Mouse (Mus musculus) liver, postnatal 0 days (tissue): ENCODE measurements around the gene Cipc. TPM values are rescaled to one million over a fixed set of nuclear protein-coding genes. Genes with fewer than 3 reads are reported as not detected.

ENCODE experiments used
- ATAC-seq: fragments of 200-750 bp; cut with Nextera tagmentation; 2 replicates; pipeline ENCODE4 v1.8.0; 2017; ENCODE audit warnings: mild to moderate bottlenecking, moderate library complexity
- DNase-seq: peaks from one replicate; pipeline ENCODE4 v3.0.0-alpha.2; 2016
- H3K27ac ChIP-seq: fragments of 300-500 bp; sonication (generic); 2 replicates; pipeline ENCODE4 v1.5.1; 2014; ENCODE audit warnings: antibody characterized with exemption, moderate library complexity, mild to moderate bottlenecking, low read depth
- H3K27me3 ChIP-seq: fragments of 300-500 bp; sonication (generic); 2 replicates; pipeline ENCODE4 v1.6.1; 2014; ENCODE audit warnings: low read length, control low read depth, mixed read lengths; ENCODE audit not compliant: insufficient read depth
- H3K36me3 ChIP-seq: fragments of 300-500 bp; sonication (generic); replicated peaks from 2 replicates; pipeline ENCODE4 v1.6.1; 2014; ENCODE audit warnings: mild to moderate bottlenecking, control low read depth, low read length, moderate library complexity, mixed read lengths; ENCODE audit not compliant: insufficient read depth
- H3K4me1 ChIP-seq: fragments of 300-500 bp; sonication (generic); 2 replicates; pipeline ENCODE4 v1.6.1; 2014; ENCODE audit warnings: antibody characterized with exemption, mild to moderate bottlenecking, control low read depth; ENCODE audit not compliant: insufficient read depth
- H3K4me2 ChIP-seq: fragments of 300-500 bp; sonication (generic); 2 replicates; pipeline ENCODE4 v1.6.1; 2014; ENCODE audit warnings: low read depth, mild to moderate bottlenecking, low read length, moderate library complexity, mixed read lengths
- H3K4me3 ChIP-seq: fragments of 300-500 bp; sonication (generic); 2 replicates; pipeline ENCODE4 v1.5.1; 2014; ENCODE audit warnings: low read depth, low read length
- H3K9ac ChIP-seq: fragments of 300-500 bp; sonication (generic); replicated peaks from 2 replicates; pipeline ENCODE4 v1.6.1; 2014; ENCODE audit warnings: mild to moderate bottlenecking, moderate library complexity
- H3K9me3 ChIP-seq: fragments of 300-500 bp; sonication (generic); 2 replicates; pipeline ENCODE4 v1.6.1; 2016; ENCODE audit warnings: mild to moderate bottlenecking, control low read depth, low read length, mixed read lengths
- CTCF ChIP-seq: sonication (generic); IDR thresholded peaks from 2 replicates; pipeline ENCODE4 v1.5.1; 2016; ENCODE audit warnings: antibody characterized with exemption, low read depth
- EP300 ChIP-seq: IDR thresholded peaks from 2 replicates; pipeline ENCODE4 v1.6.1; 2016; ENCODE audit warnings: antibody characterized with exemption, low read depth, mild to moderate bottlenecking
- WGBS: fragments of 180-500 bp; shearing (Covaris S2); extraction: QIAGEN DNeasy Blood & Tissue Kit; methylation state at CpG from one replicate; pipeline ENCODE4 v1.1.7; 2014; ENCODE audit not compliant: insufficient replicate concordance; 5-methylcytosine and 5-hydroxymethylcytosine counted together
- polyA plus RNA-seq: library from polyadenylated mRNA; unstranded; fragments of >200 nt; fragmentation: Nextera tagmentation; extraction: Ambion mirVana; gene quantifications from 2 replicates; pipeline ENCODE4 v1.2.1, GENCODE M21; 2015

Cipc gene
- polyA plus RNA-seq, 1 experiment from 2014 or later, result 4.7 TPM

- H3K9me3 ChIP-seq, result no peaks in the 10 kb centered on the region
- H3K27me3 ChIP-seq, result 0 out of 2 replicates have a peak, but pooled peaks cover 2% of the 10 kb centered on the region
- no peak overlapping the region for H3K4me2 ChIP-seq
- DNase-seq, result no peak
- no peaks in the 10 kb centered on the region for H3K36me3 ChIP-seq
- H3K27ac ChIP-seq, result no peak overlapping the region
- no peak overlapping the region for H3K9ac ChIP-seq
- WGBS, result 66% methylated on average over 7 of the region's 7 CpGs
- H3K4me3 ChIP-seq, result no peak overlapping the region
- no peak for ATAC-seq
- TF ChIP-seq CTCF, result no peak
- H3K4me1 ChIP-seq, result peaks cover 30% of the 10 kb centered on the region
Observed at GRCm38 (mm10) chr12:86915617-86916016, 31.2 kb upstream of the Cipc start.

DNA sequence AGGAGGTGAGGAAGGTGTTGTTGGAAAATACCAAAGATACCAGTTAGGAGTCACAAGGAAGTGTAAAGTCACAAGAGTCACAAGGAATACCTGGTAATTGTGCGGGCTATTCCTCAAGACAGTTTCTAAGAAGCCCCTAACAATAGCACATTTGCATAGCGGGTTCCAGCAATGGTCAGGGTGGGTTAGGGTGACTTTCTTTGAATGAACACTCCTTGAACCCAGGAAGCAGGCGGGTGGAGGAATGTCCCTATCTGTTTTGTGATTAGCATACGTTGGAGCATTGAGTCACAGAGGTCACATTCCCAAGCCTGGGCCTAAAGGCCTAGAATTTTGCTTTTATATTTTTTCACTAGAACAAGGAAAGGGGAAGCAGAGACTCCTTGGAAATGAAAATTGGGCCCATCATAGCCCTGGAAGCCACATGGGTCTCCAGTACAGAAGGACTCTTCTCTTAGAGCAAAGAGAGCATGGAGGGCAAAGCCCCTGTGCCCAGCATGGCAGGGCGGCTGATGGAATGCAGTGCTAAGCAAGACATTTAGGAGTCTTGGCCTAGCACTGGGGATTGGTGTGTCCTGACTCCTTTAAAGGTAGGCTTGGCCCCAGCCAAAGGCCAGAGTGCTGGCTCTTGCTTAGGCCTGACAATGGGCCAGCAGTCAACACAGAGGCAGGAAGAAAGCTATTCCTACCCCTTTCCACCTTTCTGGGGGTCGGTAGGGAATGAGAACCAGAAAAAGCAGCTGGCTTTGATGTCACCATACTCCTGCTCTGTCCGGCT is 29.9 kb upstream of the Cipc start:
- no peak for TF ChIP-seq EP300
- no peak for TF ChIP-seq CTCF
- Histone ChIP-seq H3K4me2 (no peak overlapping the region), H3K4me1 (peaks cover 30% of the 10 kb centered on the region), H3K27ac (no peak overlapping the region), H3K9ac (no peak overlapping the region), H3K9me3 (no peaks in the 10 kb centered on the region), H3K4me3 (no peak overlapping the region), H3K27me3 (0 out of 2 replicates have a peak, but pooled peaks cover 2% of the 10 kb centered on the region), H3K36me3 (no peaks in the 10 kb centered on the region)
- DNase-seq (no peak), ATAC-seq (no peak)
- 72% methylated on average over 7 of the region's 7 CpGs for WGBS

DNA sequence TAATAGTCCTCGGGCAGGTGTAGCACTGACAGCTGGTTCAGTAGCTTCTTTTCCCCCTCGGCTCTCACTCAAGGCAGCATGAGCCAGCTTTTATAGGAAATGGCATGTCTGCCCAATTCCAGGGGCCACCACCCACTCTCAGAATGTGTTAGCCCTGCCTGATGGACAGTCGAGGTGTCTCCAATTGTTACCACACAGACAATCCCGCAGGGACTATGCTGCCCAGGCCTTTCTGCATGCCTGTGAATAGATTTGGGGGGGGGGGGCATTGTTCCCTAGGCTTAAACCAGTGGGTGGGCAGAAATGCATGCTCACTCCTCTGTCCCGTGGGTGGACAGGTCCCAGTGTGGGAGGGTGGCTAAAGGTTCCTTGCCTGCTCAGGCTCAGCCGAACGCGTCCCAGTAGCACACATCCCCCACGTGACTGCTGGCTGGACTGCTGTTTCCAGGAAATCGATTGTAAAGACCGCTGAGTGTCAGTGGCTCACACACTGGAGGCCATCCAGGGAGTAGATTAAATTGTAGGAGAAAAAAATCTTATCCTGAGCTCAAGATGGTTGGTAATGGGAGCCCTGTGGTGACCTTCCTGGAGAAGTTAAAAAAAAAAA is 28.4 kb upstream of the Cipc start:
- Histone ChIP-seq H3K27ac (peak overlapping the region; percentile 80), H3K9ac (no peak overlapping the region), H3K27me3 (no peaks in the 10 kb centered on the region), H3K9me3 (no peaks in the 10 kb centered on the region), H3K4me2 (0 out of 2 replicates have a peak overlapping the region, but pooled peaks have one; percentile 22), H3K4me3 (no peak overlapping the region), H3K36me3 (no peaks in the 10 kb centered on the region), H3K4me1 (peaks cover 24% of the 10 kb centered on the region)
- TF ChIP-seq CTCF, result no peak
- no peak for TF ChIP-seq EP300
- ATAC-seq (peak; percentile 89), DNase-seq (peak; percentile 71)
- WGBS, result 23% methylated on average over 11 of the region's 11 CpGs

DNA sequence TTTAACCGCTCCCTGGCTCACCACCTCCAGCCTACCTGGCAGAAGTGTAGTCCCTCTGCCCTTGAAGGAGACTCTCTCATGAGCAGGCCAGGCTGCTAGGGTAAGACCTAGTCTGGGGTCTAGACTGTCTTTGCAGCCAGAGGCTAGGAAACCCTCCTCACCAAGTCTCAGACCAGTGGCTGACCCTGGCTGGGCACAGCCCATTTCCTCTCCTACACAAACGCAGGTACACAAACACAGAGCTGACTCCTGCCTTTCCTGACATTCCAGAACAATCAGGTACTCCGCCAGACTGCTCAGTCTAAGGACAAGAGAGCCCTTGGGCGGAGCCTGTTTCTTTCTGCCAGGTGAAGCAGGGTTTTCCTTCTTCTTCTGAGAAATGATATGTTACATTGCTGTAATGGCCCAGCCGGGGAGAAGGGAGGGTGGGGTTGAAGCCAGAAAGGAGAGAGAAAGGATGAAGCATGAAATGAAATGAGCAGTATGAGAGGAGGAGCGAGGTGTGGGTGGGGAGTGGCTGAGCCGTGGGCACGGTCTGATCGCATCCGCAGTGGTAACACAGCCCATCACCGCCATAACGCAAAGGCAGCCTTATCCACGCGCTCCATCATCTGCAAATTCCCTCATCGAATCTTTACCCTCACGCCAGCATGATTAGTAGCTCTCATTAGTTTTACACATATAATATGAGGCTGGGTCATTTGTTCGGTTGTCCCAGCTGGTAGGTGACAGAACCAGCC is 27.7 kb upstream of the Cipc start:
- peaks cover 23% of the 10 kb centered on the region for H3K4me1 ChIP-seq
- no peak for ATAC-seq

GRCm38 (mm10) chr12:86923837-86924236 is 23.0 kb upstream of the Cipc start:
- 2% methylated on average over 5 of the region's 5 CpGs for WGBS
- TF ChIP-seq CTCF (peak; percentile 96), EP300 (no peak)
- ATAC-seq, result peak; percentile 81
- no peak overlapping the region for H3K27ac ChIP-seq
- no peak overlapping the region for H3K9ac ChIP-seq
- no peak overlapping the region for H3K4me2 ChIP-seq
- H3K36me3 ChIP-seq, result no peaks in the 10 kb centered on the region
- peak; percentile 77 for DNase-seq
- peaks cover 5% of the 10 kb centered on the region for H3K4me1 ChIP-seq
- no peak overlapping the region for H3K4me3 ChIP-seq
- H3K9me3 ChIP-seq, result peaks cover 6% of the 10 kb centered on the region; the same call in 1 of the 2 replicates
- H3K27me3 ChIP-seq, result no peaks in the 10 kb centered on the region

More for the DNA sequence above, 27.7 kb upstream of the Cipc start:
- no peak for DNase-seq
- Histone ChIP-seq H3K4me3 (no peak overlapping the region), H3K4me2 (0 out of 2 replicates have a peak overlapping the region, but pooled peaks have one; percentile 22), H3K9ac (no peak overlapping the region), H3K27ac (peak overlapping the region; percentile 80), H3K27me3 (no peaks in the 10 kb centered on the region), H3K9me3 (no peaks in the 10 kb centered on the region), H3K36me3 (no peaks in the 10 kb centered on the region)
- TF ChIP-seq CTCF (no peak), EP300 (no peak)
- WGBS, result 75% methylated on average over 17 of the region's 17 CpGs
